Mouse (Mus musculus): ENCODE data around the gene Yjefn3.
A peak's percentile ranks its signal among the peaks of the same experiment; 100 is the strongest.
"Not testable (repeated sequence)": the region's sequence is repeated elsewhere in the genome, so short reads cannot be mapped to it uniquely, and the experiment has no call there.

The Yjefn3 gene

GRCm38 (mm10) chr8:69902163-69903062 is at the start of gene Yjefn3, which contains the start of the genes Tssk6 and Ndufa13:
Gene Yjefn3 (minus strand): TSS chr8:69902712.
Gene Tssk6 (plus strand): TSS chr8:69902184.
Gene Ndufa13 (minus strand): TSS chr8:69902558.
- DNase-seq (ENCODE audit: low spot score in 2 of 2) = peak; percentile 27 to 41

- DNase-seq (ENCODE audit: low spot score in 2 of 2) = no peak
Observed at GRCm38 (mm10) chr8:69950300-69950699, 47.8 kb upstream of the Yjefn3 start.

- not testable (repeated sequence) for DNase-seq (ENCODE audit: low spot score in 2 of 2)
Observed at GRCm38 (mm10) chr8:69942495-69942894, 40.0 kb upstream of the Yjefn3 start.

- DNase-seq (ENCODE audit: low spot score in 2 of 2) = no peak
Observed at GRCm38 (mm10) chr8:69940386-69940785, 37.9 kb upstream of the Yjefn3 start.

GRCm38 (mm10) chr8:69939633-69940032 is 37.1 kb upstream of the Yjefn3 start:
- DNase-seq (ENCODE audit: low spot score in 2 of 2) = no peak

GRCm38 (mm10) chr8:69938245-69938982 is 35.9 kb upstream of the Yjefn3 start:
- DNase-seq (ENCODE audit: low spot score in 2 of 2) = no peak

- DNase-seq (ENCODE audit: low spot score in 2 of 2) = no peak
Observed at GRCm38 (mm10) chr8:69937466-69937865, 35.0 kb upstream of the Yjefn3 start.

- peak; percentile 61 to 73 for DNase-seq (ENCODE audit: low spot score in 2 of 2)
Observed at GRCm38 (mm10) chr8:69936050-69936794, 33.7 kb upstream of the Yjefn3 start.

- DNase-seq (ENCODE audit: low spot score in 2 of 2) = no peak
Observed at GRCm38 (mm10) chr8:69935431-69935830, 32.9 kb upstream of the Yjefn3 start.

- DNase-seq (ENCODE audit: low spot score in 2 of 2) = no peak
Observed at GRCm38 (mm10) chr8:69934582-69934981, 32.1 kb upstream of the Yjefn3 start.

GRCm38 (mm10) chr8:69933811-69934210 is 31.3 kb upstream of the Yjefn3 start:
- no peak for DNase-seq (ENCODE audit: low spot score in 2 of 2)

GRCm38 (mm10) chr8:69926901-69927300 is 24.4 kb upstream of the Yjefn3 start:
- no peak for DNase-seq (ENCODE audit: low spot score in 2 of 2)

- no peak for DNase-seq (ENCODE audit: low spot score in 2 of 2)
Observed at GRCm38 (mm10) chr8:69923986-69924385, 21.5 kb upstream of the Yjefn3 start.

GRCm38 (mm10) chr8:69921141-69921540 is 18.6 kb upstream of the Yjefn3 start:
- DNase-seq (ENCODE audit: low spot score in 2 of 2) = no peak

GRCm38 (mm10) chr8:69919876-69920662 is 17.6 kb upstream of the Yjefn3 start:
- DNase-seq (ENCODE audit: low spot score in 2 of 2) = peak; percentile 67 to 86

- DNase-seq (ENCODE audit: low spot score in 2 of 2) = peak; percentile 59 to 83
Observed at GRCm38 (mm10) chr8:69919010-69919409, 16.5 kb upstream of the Yjefn3 start.

- no peak for DNase-seq (ENCODE audit: low spot score in 2 of 2)
Observed at GRCm38 (mm10) chr8:69918506-69918905, 16.0 kb upstream of the Yjefn3 start.

- DNase-seq (ENCODE audit: low spot score in 2 of 2) = peak in 1 of 2 experiments; percentile 46
Observed at GRCm38 (mm10) chr8:69915748-69916147, 13.2 kb upstream of the Yjefn3 start.

- no peak for DNase-seq (ENCODE audit: low spot score in 2 of 2)
Observed at GRCm38 (mm10) chr8:69914526-69914925, 12.0 kb upstream of the Yjefn3 start.

GRCm38 (mm10) chr8:69912478-69913074 is 10.1 kb upstream of the Yjefn3 start:
- no peak for DNase-seq (ENCODE audit: low spot score in 2 of 2)

GRCm38 (mm10) chr8:69911917-69912316 is 9.4 kb upstream of the Yjefn3 start:
- no peak for DNase-seq (ENCODE audit: low spot score in 2 of 2)

Data from heart, adult 9 months (tissue).